Mouse (Mus musculus) CH12.LX (cell line): ENCODE measurements around the gene Pdss2.

Source experiments
- CTCF ChIP-seq, 2 experiments: IDR thresholded peaks in 1 of 2; conservative IDR thresholded peaks in 1 of 2; 2 replicates each; pipeline ENCODE4 v1.5.1; 2011 to 2012; ENCODE audit warnings: low read depth in 2 of 2, low read length in 2 of 2, improper control_type of control experiment in 1 of 2, inconsistent platforms in 1 of 2, mild to moderate bottlenecking in 1 of 2, moderate library complexity in 1 of 2
- E2F4 ChIP-seq: IDR thresholded peaks from 2 replicates; pipeline ENCODE4 v1.6.1; 2011; ENCODE audit warnings: low read depth, low read length, improper control_type of control experiment; ENCODE audit not compliant: insufficient replicate concordance
- ETS1 ChIP-seq: conservative IDR thresholded peaks from 2 replicates; pipeline ENCODE4 v1.6.1; 2012; ENCODE audit warnings: low read depth, mild to moderate bottlenecking, inconsistent platforms, low read length, improper control_type of control experiment, moderate library complexity
- IRF4 ChIP-seq: IDR thresholded peaks from 2 replicates; pipeline ENCODE4 v1.6.1; 2014; ENCODE audit warnings: low read depth, mild to moderate bottlenecking, inconsistent platforms, low read length, improper control_type of control experiment
- MAZ ChIP-seq: IDR thresholded peaks from 2 replicates; pipeline ENCODE4 v1.6.1; 2012; ENCODE audit warnings: low read depth, mild to moderate bottlenecking, inconsistent platforms, low read length, improper control_type of control experiment, moderate library complexity
- MXI1 ChIP-seq: IDR thresholded peaks from 2 replicates; pipeline ENCODE4 v1.6.1; 2011; ENCODE audit warnings: mild to moderate bottlenecking, low read depth, low read length, improper control_type of control experiment
- RAD21 ChIP-seq: IDR thresholded peaks from 2 replicates; pipeline ENCODE4 v1.6.1; 2011; ENCODE audit warnings: low read depth, mild to moderate bottlenecking, low read length, improper control_type of control experiment, moderate library complexity
- USF2 ChIP-seq: conservative IDR thresholded peaks from 2 replicates; pipeline ENCODE4 v1.6.1; 2011; ENCODE audit warnings: low read depth, low read length, improper control_type of control experiment
- ZNF384 ChIP-seq: IDR thresholded peaks from 2 replicates; pipeline ENCODE4 v1.6.1; 2012; ENCODE audit warnings: low read depth, low read length, improper control_type of control experiment, inconsistent platforms

- TF ChIP-seq USF2 (no peak), ETS1 (no peak), CTCF (conservative IDR thresholded peaks at IDR 0.05 in 1 of 2, IDR thresholded peaks at IDR 0.05 in 1 of 2; ENCODE audit: low read depth in 2 of 2, low read length in 2 of 2) (no peak), ZNF384 (no peak), RAD21 (no peak), MAZ (no peak), IRF4 (no peak), E2F4 (no peak), MXI1 (no peak)
These were observed 54.9 kb downstream of the Pdss2 start for GRCm38 (mm10) chr10:43276116-43276659.
